In the genomic region with DNA sequence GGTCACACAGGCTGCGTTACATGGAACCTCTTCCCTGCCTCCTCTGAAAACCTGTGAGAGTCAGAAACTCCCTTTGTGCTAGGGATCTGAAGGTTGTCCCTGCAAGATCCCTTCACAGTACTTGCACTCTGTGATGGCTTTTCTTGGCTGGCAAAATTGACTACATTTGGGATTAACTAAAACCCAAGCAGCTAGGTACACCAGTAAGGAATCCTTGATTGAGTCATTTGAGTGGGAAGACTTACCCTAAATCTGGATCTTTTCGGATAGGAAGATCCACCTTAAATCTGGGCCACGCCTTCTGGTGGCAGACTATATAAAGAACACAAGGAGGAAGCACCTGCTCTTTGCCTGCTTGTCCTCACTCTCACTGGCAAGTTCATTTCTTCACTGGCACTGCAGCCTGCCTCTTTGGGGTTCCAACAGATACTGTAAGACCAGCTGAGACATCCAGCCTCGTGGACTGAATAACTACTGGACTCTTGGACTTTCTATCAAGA, we compare ENCODE assay signal across 30 mouse cellular contexts. TPM values are rescaled to one million over a fixed set of nuclear protein-coding genes. Genes with fewer than 3 reads are reported as not detected.
DNase-seq lines count a peak whose midpoint lies in the region; ATAC-seq and TF ChIP-seq lines count a peak whose summit lies in the region.
"Had no signal": no experiment of that assay in that cellular context is flagged by ENCODE, and none has a peak within 500 bp of the region (broad histone marks: within the 10 kb centered on the region; RNA-seq: fewer than 3 reads in every experiment).

No protein-coding gene starts in this region.

- no peak overlapping the region for H3K4me3 ChIP-seq in hindbrain, postnatal 0 days (ENCODE audit: low read length)
- H3K4me3 ChIP-seq: embryonic facial prominence, embryonic 13.5 days; erythroblast, embryonic 14.5 days; heart, embryonic 15.5 days; limb, embryonic 10.5 days; liver, embryonic 15.5 days; lung, embryonic 15.5 days; midbrain, embryonic 15.5 days; neural tube, embryonic 13.5 days had no signal

- no peak overlapping the region for H3K9ac ChIP-seq in hindbrain, postnatal 0 days (replicated peaks; ENCODE audit: low read length)
- H3K9ac ChIP-seq: embryonic facial prominence, embryonic 13.5 days; heart, embryonic 15.5 days; hindbrain, embryonic 14.5 days; liver, embryonic 15.5 days; lung, embryonic 15.5 days; midbrain, embryonic 15.5 days; neural tube, embryonic 13.5 days had no signal

- no peak overlapping the region for H3K27ac ChIP-seq in hindbrain, postnatal 0 days
- H3K27ac ChIP-seq: embryonic facial prominence, embryonic 13.5 days; heart, embryonic 15.5 days; hindbrain, embryonic 14.5 days; kidney, postnatal 0 days; limb, embryonic 10.5 days; liver, embryonic 15.5 days; lung, embryonic 15.5 days; midbrain, embryonic 15.5 days; neural tube, embryonic 13.5 days had no signal

- WGBS in hindbrain, postnatal 0 days = 79% methylated on average over 4 of the region's 4 CpGs

- no peak overlapping the region for H3K4me2 ChIP-seq in hindbrain, postnatal 0 days (ENCODE audit: low read depth, low read length)
- H3K4me2 ChIP-seq: embryonic facial prominence, embryonic 13.5 days; heart, embryonic 15.5 days; hindbrain, embryonic 14.5 days; liver, embryonic 15.5 days; lung, embryonic 15.5 days; midbrain, embryonic 15.5 days; neural tube, embryonic 13.5 days had no signal

- TF ChIP-seq CTCF in hindbrain, postnatal 0 days (IDR thresholded peaks at IDR 0.05; ENCODE audit: low read depth) = no peak

- ATAC-seq in common myeloid progenitor, adult 5-6 weeks (replicated peaks; ENCODE audit: low read depth, poor library complexity, severe bottlenecking) = peak; percentile 30; the same call in 1 of the 2 replicates
- ATAC-seq in hindbrain, postnatal 0 days = no peak
- ATAC-seq: forebrain, embryonic 14.5 days; midbrain, embryonic 15.5 days had no signal

- peak; percentile 8 for DNase-seq in layer of hippocampus, adult 11-12 months (ENCODE audit: low spot score)
- no peak for DNase-seq in layer of hippocampus, adult 18-20 months (ENCODE audit: low spot score in 2 of 2)
- peak; percentile 23 for DNase-seq in 416B (ENCODE audit: low read depth)
- peak; percentile 13 to 27 for DNase-seq in thymus, postnatal 10 days (ENCODE audit: low spot score in 2 of 2)
- no peak for DNase-seq in hindbrain, postnatal 0 days (ENCODE audit: low spot score)
- DNase-seq in spleen, postnatal 14 days (ENCODE audit: low spot score in 2 of 2) = no peak
- DNase-seq: adrenal gland, postnatal 10 days; cerebellum, adult 2 months; cerebellum, postnatal 25 days; embryo, embryonic 11 days; gastrocnemius, postnatal 10 days; heart, postnatal 36 days; kidney, adult 2 months; liver; lung, postnatal 4 days; right cerebral cortex, adult 18-20 months; spleen, adult 18-20 months had no signal

- H3K27me3 ChIP-seq in hindbrain, postnatal 0 days (ENCODE audit: insufficient read depth, low read length) = no peaks in the 10 kb centered on the region
- H3K27me3 ChIP-seq: embryonic facial prominence, embryonic 13.5 days; heart, embryonic 15.5 days; liver, embryonic 15.5 days; lung, embryonic 15.5 days; midbrain, embryonic 15.5 days; neural tube, embryonic 13.5 days had no signal

- H3K9me3 ChIP-seq in hindbrain, postnatal 0 days (ENCODE audit: low read length) = no peaks in the 10 kb centered on the region
- H3K9me3 ChIP-seq: heart, embryonic 15.5 days; limb, embryonic 10.5 days; liver, embryonic 15.5 days; lung, embryonic 15.5 days; midbrain, embryonic 15.5 days; neural tube, embryonic 13.5 days had no signal

- H3K4me1 ChIP-seq in hindbrain, postnatal 0 days (ENCODE audit: insufficient read depth, low read length) = no peaks in the 10 kb centered on the region
- H3K4me1 ChIP-seq: embryonic facial prominence, embryonic 13.5 days; heart, embryonic 15.5 days; limb, embryonic 10.5 days; liver, embryonic 15.5 days; lung, embryonic 15.5 days; midbrain, embryonic 15.5 days; neural tube, embryonic 13.5 days had no signal

- H3K36me3 ChIP-seq in hindbrain, postnatal 0 days (ENCODE audit: insufficient read depth, low read length) = no peaks in the 10 kb centered on the region
- H3K36me3 ChIP-seq: embryonic facial prominence, embryonic 13.5 days; heart, embryonic 15.5 days; limb, embryonic 10.5 days; liver, embryonic 15.5 days; lung, embryonic 15.5 days; midbrain, embryonic 15.5 days; neural tube, embryonic 13.5 days had no signal

RNA-seq across cellular contexts. Expression of a gene that starts 41.0 kb away (rescaled TPM):
- under 1 TPM; 0.25 to 0.45 TPM for total RNA-seq in layer of hippocampus, adult 18-20 months (2021)
- 36.2 and 45.5 TPM in 2 replicates for total RNA-seq in common myeloid progenitor, adult 5-6 weeks (2017)
- total RNA-seq in hindbrain, postnatal 0 days (2014; rRNA removed) = 2.1 and 2.6 TPM in 2 replicates
- polyA plus RNA-seq in hindbrain, postnatal 0 days (2015; fragmentation: Nextera tagmentation; extraction: Ambion mirVana) = 2.9 and 3.1 TPM in 2 replicates
- polyA plus RNA-seq: C2C12; erythroblast, embryonic 14.5 days; limb, embryonic 10.5 days had no signal

Comparison
In these comparisons a context has a peak if more than half of its experiments do, and no peak if none do; other contexts are left out.
1. DNase-seq: peak in layer of hippocampus, adult 11-12 months (single experiment), 416B (single experiment) and thymus, postnatal 10 days (2 of 2); none in layer of hippocampus, adult 18-20 months (0 of 2), hindbrain, postnatal 0 days (single experiment) and spleen, postnatal 14 days (0 of 2).
2. RNA of a gene that starts 41.0 kb away (total RNA-seq): 36.2 to 45.5 TPM in common myeloid progenitor, adult 5-6 weeks; 2.1 to 2.6 TPM in hindbrain, postnatal 0 days and 0.25 to 0.45 TPM in layer of hippocampus, adult 18-20 months; every median in the first group is over 10 times any median in the second.